Mouse (Mus musculus) left cerebral cortex, adult 11 months (tissue): ENCODE measurements around the gene Adam17.
A peak's percentile ranks its signal among the peaks of the same experiment; 100 is the strongest.

ENCODE experiments used
- DNase-seq: peaks from one replicate; pipeline ENCODE4 v3.0.0; 2022; ENCODE audit warnings: low spot score

Gene Adam17

DNA sequence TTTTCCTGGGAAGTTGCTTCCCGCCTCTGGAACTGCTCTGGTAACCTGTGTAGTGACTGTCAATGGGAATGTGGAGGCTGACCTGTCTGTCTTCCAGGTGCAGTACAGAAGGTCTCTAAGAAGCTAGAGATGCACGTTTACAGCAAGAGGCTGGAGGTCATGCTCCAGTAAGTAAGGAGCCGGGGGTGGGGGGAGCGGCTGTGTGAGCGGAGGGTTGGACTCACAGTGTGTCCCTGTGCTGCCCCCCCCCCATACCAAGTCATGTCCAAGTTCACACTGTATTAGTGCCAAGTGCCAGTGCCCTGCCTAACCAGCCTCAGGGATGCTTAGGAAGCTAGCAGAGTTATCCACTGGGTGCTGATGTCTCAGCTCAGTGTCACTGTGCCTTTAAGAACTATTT, 61.2 kb downstream of the Adam17 start:
- no peak for DNase-seq

DNA sequence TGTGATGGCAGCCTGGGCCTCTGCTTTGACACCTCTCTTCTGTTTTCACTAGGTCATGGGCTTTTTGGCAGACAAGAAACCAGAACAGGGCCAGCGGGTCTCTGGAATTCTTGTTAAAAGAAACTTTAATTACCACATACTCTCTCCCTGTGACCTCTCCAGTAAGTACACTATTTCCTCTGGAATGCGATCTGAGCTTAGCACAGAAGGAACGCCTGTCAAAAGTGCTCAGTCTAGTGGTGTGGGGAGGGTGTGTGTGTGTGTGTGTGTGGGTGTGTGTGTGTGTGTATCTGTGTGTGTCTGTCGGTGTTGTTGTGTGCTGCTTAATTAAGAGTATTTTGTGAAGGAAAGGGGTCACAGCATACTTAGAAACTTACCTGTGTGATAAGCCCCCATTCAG, 66.7 kb downstream of the Adam17 start:
- DNase-seq: no peak

DNA sequence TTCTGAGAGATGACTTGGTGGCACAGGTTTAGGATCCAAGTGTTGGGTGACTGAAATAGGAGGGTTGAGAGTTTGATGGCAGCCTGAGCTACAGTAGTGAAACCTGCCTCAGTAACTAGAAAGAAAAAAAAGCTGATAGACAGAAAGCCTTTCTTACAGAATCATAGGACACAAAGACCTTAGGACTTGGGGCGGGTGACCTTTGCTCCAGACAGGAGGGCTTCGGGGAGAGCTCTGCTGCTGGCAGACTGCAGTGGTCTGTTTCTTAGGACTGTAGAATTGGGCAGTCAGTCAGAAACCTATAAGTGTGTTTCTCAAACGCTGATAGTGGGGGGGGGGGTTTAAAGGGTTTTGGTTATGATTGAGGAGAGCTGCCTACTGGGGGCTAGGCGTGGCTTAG, 67.7 kb downstream of the Adam17 start:
- no peak for DNase-seq

DNA sequence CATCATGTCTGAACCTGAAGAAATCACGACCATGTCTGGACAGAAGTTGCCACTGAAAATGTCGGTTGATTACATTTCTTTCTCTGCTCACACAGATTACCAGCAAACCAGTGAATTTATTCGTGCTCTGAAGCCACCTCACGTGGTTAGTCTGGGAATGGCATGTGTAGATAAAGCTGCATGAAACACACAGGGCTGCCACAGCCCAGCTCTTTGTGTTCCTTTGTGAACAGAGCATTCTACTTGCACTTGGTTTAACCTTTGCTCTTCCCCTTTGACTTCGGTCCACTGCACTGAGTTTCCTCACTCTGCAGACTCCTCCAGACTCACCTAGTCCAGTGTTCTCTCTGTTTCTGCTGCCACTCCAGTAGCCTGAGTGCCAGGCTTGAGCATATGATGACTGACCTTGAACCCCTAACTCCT, 71.1 kb downstream of the Adam17 start:
- no peak for DNase-seq

DNA sequence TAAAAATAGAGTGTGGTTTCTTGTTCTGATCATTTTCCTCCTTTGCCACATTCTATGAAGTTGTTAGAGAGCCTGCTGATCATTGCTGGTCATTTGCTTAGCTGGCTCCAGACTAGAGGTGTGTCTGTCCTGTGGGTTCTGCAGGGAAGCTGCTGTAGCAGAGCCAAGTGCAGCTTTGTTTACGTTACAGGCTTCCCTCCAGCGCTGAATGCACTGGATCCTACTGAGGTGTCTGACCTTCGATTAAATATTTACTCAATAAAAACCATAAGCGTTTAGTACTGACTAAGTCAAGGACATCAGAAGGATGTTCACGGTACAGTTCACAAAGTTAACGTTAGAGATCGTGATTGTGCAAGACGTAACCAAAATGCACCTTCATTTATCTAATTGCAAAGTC, 71.5 kb downstream of the Adam17 start:
- DNase-seq: no peak

DNA sequence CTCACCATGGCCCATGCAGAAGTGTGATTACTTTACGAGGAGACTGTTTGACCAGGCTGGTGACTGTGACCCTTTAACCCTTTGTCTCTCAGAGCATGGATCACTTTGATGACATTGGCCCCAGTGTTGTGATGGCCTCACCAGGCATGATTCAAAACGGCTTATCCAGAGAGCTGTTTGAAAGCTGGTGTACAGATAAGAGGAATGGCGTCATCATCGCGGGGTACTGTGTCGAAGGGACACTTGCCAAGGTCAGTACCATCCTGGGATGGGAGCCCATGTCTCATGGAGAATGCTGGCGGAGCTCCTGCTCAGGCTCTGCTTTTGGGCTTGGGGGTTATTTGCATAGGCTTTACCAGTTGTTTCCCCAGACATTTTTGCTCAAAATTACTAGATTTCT, 72.1 kb downstream of the Adam17 start:
- DNase-seq: no peak

DNA sequence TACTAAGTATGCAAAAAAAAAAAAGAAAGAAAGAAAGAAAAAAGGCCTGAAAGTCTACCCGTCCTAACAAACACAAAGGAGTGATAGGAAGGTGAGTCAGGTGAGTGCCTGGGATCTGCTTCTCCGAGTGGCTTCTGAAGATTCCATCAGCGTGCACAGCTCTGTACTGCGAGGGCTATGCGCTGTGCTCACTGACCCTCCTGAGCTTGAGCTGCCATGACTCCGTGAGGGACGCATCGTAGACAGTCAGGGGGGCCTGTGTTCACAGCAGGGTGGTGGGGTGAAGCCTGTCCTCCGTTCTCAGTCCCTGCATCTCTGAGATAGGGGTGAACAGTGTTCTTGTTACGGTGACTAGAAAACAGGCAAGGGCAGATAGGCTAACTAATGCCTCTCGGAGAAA, 74.6 kb downstream of the Adam17 start:
- DNase-seq: no peak

DNA sequence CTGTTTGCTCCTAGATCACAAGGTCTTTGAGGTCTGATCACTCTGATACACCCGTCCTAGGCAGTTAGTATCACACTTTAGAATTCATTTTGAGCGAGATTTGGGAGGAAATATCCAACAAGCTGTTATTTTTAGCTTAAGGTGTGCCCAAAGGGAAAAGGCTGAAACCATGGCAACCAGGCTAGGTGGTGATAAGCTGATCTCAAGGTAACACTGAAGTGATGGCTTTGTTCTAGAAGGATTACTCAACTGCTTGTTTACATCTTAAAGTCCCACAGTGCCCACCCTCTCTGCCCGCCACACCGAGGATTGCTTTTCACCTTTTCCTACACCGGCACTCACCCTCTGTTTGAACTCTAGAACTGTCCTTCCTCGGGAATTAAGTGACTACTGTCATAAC, 83.8 kb downstream of the Adam17 start:
- DNase-seq: no peak

DNA sequence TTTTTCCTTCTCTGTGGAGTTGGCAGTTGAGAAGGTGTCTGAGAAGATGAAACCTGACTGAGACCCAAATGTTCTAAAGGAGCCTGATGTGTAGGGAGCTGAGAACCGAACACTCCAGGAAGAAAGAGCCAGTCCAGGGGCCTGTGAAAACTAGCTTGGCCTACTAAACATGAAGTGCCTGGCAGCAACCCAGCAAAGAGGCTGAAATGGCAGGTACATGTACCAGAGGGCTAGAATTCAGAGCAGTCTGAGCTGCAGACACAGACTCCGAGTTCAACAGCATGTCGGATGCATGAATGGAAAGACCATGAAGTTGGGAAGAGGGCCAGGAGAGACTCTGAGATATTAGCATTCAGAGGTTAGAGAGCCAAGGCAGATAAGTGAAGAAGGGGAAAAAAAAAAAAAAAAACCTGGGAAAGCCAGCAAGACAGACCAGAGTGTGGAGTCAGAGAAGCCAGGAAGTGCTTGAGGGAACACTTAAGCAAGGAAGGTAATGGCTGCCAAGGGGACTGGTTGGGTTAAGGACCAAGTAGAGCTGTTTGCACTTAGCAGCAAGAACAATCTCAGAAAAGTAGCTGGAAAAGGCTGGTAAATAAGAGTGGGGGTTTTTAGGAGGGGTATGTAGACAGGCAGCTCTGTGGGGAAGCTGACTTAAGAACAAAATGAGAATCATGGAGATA, 84.6 kb downstream of the Adam17 start:
- DNase-seq: no peak

DNA sequence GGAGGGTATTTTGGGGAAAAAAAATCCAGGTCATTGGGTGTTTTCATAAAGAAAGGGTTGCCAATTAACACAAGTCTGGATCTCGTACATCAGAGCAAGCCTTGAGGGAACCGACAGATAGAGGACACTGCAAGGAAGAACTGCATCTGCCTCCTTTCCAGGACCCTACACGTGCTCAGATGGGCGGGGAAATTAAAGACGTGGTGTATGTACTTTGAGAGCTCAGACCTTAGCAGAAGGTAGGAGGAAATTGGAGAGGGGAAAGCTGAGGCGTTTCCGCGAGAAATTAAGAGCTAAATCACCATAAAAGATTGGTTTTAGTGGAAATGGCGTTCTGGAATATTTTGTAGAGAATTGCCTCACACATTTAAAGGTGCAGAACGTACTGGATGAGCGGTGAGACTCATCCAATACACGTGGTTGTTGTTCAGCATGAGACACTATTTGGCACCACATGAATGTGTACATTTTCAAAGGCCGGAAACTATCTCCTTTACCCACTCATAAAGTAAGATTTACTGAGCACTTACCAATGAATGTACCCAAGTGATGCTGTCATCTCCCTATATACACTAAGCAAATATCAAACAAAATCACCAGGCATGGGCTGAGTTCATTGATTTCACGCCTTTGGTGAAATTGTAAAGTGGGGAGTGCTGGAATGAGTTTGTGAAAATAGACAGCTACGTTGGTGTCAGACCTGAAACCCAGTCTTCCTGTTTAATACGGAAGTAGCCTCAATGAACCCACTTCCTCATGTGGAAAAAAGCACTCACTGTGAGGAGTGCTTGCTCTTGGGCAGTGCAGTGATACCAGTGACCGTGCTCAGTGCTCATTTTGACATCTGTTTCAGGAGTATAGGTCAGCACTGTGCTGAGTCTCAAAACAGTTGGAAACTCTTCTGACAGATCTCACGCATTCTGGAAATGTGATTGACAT, 86.5 kb downstream of the Adam17 start:
- DNase-seq: no peak

DNA sequence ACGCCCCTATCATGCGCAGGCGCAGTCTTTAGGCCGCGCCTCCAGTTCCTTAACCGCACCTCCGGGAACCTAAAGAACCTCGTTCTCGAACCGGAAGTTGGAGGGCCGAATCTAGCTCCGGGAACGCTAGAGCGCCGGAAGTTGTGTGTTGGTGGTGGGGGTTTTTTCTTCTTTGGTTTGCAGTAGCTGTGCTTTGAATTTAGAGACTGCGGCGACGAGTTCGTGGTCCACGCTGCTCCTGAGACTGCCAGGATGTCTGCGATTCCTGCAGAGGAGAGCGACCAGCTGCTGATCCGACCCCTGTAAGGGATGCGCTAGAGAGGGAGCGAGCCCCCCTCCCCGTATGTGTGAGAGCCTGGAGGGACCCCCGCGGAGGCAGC, 87.2 kb downstream of the Adam17 start, which contains the start of gene Itgb1bp1:
Gene Itgb1bp1, minus strand, starts transcription at position 42 of the 380 bp plus-strand sequence.
- DNase-seq: peak; percentile 96

DNA sequence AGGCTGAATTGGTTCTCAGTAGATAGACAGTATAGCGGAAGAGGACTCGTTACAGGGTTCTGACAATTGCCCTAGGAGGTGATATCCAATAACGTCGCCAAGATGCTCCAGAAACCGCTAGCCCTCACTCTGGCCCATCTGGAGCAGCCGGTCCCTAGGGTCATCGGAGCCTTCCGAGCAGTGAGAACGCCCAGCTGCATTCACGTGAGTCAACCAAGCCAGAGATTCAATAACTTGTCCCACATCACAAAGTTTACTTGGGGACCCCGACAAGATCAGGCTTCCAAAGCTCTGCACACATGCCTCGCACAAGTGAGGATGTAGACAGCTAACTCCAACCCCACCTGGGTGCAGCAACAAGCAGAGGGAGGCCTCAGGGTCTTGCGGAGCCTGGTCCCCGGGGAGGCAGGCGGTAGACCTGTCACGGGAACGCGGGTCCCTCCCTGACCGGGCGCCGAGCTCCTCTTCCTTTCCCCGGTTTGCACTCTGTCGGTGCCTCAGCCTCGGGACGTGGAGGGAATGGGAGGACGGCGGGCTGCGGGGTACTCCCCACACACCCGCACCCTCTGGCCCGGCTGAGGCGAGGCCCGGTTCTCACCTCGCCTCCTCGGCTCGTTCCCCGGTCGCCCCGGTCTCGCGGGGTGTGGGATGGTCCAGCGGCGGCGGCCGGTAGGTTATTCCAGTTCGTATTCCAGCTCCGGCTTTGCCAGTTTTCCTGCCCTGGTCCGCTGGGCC, 87.8 kb downstream of the Adam17 start:
- no peak for DNase-seq

DNA sequence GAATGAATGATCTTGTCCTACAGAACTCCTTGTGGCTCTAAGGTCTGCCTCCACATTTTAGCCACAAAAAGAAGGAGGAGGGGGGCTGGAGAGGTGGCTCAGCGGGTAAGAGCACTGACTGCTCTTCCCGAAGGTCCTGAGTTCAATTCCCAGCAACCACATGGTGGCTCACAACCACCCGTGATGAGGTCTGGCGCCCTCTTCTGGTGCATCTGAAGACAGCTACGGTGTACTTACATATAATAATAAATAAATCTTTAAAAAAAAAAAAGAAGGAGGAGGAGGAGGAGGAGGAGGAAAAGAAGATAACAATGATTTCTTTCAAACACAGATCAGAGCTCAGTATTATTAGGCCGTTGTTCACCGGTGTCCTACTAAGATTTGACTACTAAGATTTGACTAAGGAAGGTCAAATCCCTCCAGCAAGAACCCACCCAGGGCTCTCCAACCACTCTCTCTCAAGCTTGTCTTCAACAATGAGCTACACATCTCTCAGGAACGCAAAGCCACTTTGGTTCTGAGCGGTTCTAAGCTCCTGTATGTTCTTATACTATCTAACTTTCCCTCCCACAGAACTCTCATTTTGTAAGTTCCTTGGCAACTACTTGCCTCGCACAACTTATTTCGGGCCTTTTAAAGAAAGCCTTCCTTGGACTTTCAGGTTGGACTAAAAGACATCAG, 88.5 kb downstream of the Adam17 start, which contains the start of gene Cpsf3:
Gene Cpsf3, plus strand, starts transcription at position 631 of the 681 bp plus-strand sequence.
- no peak for DNase-seq

DNA sequence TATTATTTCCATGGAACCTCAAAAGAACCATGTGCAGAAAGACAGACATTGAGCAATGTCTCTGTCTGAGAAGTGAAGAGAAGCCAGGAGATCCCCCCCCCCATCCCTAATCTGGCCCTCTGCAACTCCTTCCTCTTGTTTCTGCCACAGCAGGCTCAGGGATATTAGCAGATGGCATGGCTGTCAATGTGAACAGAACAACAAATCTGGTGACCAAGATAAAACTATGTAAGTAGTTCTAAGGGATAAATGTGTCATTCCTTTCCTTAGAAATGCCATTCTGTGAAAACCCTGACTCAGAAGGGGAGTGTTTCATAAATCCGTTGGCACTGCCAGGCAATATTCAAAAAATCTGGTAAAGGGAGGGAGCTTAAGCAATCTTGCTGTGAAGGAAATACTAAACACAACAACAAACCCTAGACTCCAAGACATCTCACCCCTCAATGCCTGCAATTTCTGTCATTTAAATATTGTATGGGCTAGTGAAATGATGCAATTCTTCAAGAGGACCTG, 96.0 kb downstream of the Adam17 start:
- DNase-seq: no peak

DNA sequence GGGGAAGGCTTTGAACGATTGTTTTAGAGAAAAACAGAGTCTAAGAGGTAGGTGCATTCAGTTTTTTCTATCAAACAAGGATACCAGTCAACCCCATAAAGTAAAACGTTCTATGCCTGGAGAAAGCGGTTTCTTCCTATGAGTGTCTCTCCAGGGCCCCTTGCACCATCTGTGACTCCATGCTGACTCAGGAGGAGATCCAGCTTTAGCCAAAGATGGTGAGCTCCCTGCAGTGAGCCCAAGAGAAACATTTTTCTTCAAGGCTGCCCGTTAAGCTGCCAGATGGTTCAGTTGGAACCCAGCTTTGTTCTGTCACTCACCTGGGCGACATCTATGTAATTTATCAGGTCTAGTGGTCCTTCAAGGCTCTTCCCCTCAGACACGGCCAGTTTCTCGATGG, 99.0 kb downstream of the Adam17 start:
- DNase-seq: no peak
